In genomic region chr7:97735021-97735420, GRCm38 (mm10) we compare ENCODE assay signal across 15 mouse cellular contexts. TPM values are rescaled to one million over a fixed set of nuclear protein-coding genes. Genes with fewer than 3 reads are reported as not detected.
A peak's percentile ranks its signal among the peaks of the same experiment; 100 is the strongest.
DNase-seq lines count a peak whose midpoint lies in the region; ATAC-seq and TF ChIP-seq lines count a peak whose summit lies in the region.
"Had no signal": no experiment of that assay in that cellular context is flagged by ENCODE, and none has a peak within 500 bp of the region (broad histone marks: within the 10 kb centered on the region; RNA-seq: fewer than 3 reads in every experiment).

No protein-coding gene starts in this region.

- peaks cover 14% of the 10 kb centered on the region for H3K4me1 ChIP-seq in liver, adult 2 months (ENCODE audit: control insufficient read depth, insufficient read depth, low read length)
- H3K4me1 ChIP-seq in liver, embryonic 12.5 days = peaks cover 86% of the 10 kb centered on the region
- no peaks in the 10 kb centered on the region; the same call in 1 of the 2 replicates for H3K4me1 ChIP-seq in intestine, postnatal 0 days (replicated peaks; ENCODE audit: control insufficient read depth, insufficient read depth, low read length)
- 0 out of 2 replicates have a peak, but pooled peaks cover 5% of the 10 kb centered on the region for H3K4me1 ChIP-seq in kidney, postnatal 0 days (replicated peaks; ENCODE audit: insufficient read depth, low read length)
- peaks cover 42% of the 10 kb centered on the region for H3K4me1 ChIP-seq in liver, embryonic 16.5 days (ENCODE audit: control insufficient read depth, low read depth, low read length)

- peak overlapping the region; percentile 31 for H3K4me3 ChIP-seq in liver, adult 2 months (ENCODE audit: insufficient read depth, low read depth, low read length)
- no peak overlapping the region for H3K4me3 ChIP-seq in liver, embryonic 12.5 days
- H3K4me3 ChIP-seq in intestine, postnatal 0 days (ENCODE audit: low read depth, low read length) = peak overlapping the region; percentile 72
- no peak overlapping the region for H3K4me3 ChIP-seq in kidney, postnatal 0 days (replicated peaks; ENCODE audit: low read depth, low read length)
- H3K4me3 ChIP-seq in liver, embryonic 16.5 days (ENCODE audit: low read depth, low read length) = peak overlapping the region; percentile 36
- H3K4me3 ChIP-seq: heart, embryonic 10.5 days; hindbrain, embryonic 10.5 days; midbrain, embryonic 10.5 days had no signal

- peaks cover 8% of the 10 kb centered on the region for H3K79me2 ChIP-seq in liver, adult 2 months (ENCODE audit: control insufficient read depth, insufficient read depth, low read length)

- no peak for ATAC-seq in liver, embryonic 12.5 days
- ATAC-seq in intestine, postnatal 0 days = peak; percentile 56
- peak; percentile 61 for ATAC-seq in kidney, postnatal 0 days (replicated peaks; ENCODE audit: low FRiP score, low read depth)
- no peak for ATAC-seq in liver, embryonic 16.5 days (ENCODE audit: low read depth)
- ATAC-seq: forebrain, embryonic 14.5 days had no signal

- WGBS in liver, adult 2 months = 25% methylated on average over 8 of the region's 8 CpGs
- 81% methylated on average over 8 of the region's 8 CpGs for WGBS in liver, embryonic 12.5 days (ENCODE audit: insufficient replicate concordance)
- 43% methylated on average over 8 of the region's 8 CpGs for WGBS in intestine, postnatal 0 days
- 66% methylated on average over 8 of the region's 8 CpGs for WGBS in kidney, postnatal 0 days
- WGBS in liver, embryonic 16.5 days (ENCODE audit: insufficient replicate concordance) = 63% methylated on average over 8 of the region's 8 CpGs

- intact Hi-C loops in gastrocnemius, postnatal 14 days (cut with DNase I; ENCODE audit: low total_unique reads) = no loop called here

- no peaks in the 10 kb centered on the region for H3K27me3 ChIP-seq in liver, adult 2 months (ENCODE audit: control insufficient read depth, insufficient read depth, low read length)
- H3K27me3 ChIP-seq in liver, embryonic 12.5 days (replicated peaks) = no peaks in the 10 kb centered on the region
- H3K27me3 ChIP-seq in intestine, postnatal 0 days (replicated peaks; ENCODE audit: control insufficient read depth, insufficient read depth, low read length) = no peaks in the 10 kb centered on the region
- no peaks in the 10 kb centered on the region for H3K27me3 ChIP-seq in kidney, postnatal 0 days (ENCODE audit: insufficient read depth, low read length)
- H3K27me3 ChIP-seq in liver, embryonic 16.5 days (ENCODE audit: control insufficient read depth, insufficient read depth, low read depth, low read length) = no peaks in the 10 kb centered on the region

- H3K36me3 ChIP-seq in liver, adult 2 months (ENCODE audit: control insufficient read depth, insufficient read depth, low read length) = no peaks in the 10 kb centered on the region
- H3K36me3 ChIP-seq in liver, embryonic 12.5 days = 0 out of 2 replicates have a peak, but pooled peaks cover 6% of the 10 kb centered on the region
- no peaks in the 10 kb centered on the region for H3K36me3 ChIP-seq in intestine, postnatal 0 days (ENCODE audit: control insufficient read depth, insufficient read depth)
- H3K36me3 ChIP-seq in kidney, postnatal 0 days (ENCODE audit: insufficient read depth, low read length) = no peaks in the 10 kb centered on the region
- no peaks in the 10 kb centered on the region for H3K36me3 ChIP-seq in liver, embryonic 16.5 days (ENCODE audit: control insufficient read depth, insufficient read depth)
- H3K36me3 ChIP-seq: heart, embryonic 10.5 days; hindbrain, embryonic 10.5 days; midbrain, embryonic 10.5 days had no signal

- peak overlapping the region; percentile 73 for H3K27ac ChIP-seq in liver, adult 2 months (replicated peaks; ENCODE audit: insufficient read depth, low read depth, low read length)
- H3K27ac ChIP-seq in liver, embryonic 12.5 days = no peak overlapping the region
- H3K27ac ChIP-seq in intestine, postnatal 0 days (ENCODE audit: low read depth, low read length) = 0 out of 2 replicates have a peak overlapping the region, but pooled peaks have one; percentile 41
- no peak overlapping the region; the same call in 1 of the 2 replicates for H3K27ac ChIP-seq in kidney, postnatal 0 days
- H3K27ac ChIP-seq in liver, embryonic 16.5 days (ENCODE audit: low read length) = no peak overlapping the region
- H3K27ac ChIP-seq: gastrocnemius, adult 2 months; heart, embryonic 10.5 days; hindbrain, embryonic 10.5 days; midbrain, embryonic 10.5 days had no signal

- TF ChIP-seq CTCF in liver, adult 2 months (IDR thresholded peaks at IDR 0.05; ENCODE audit: low read depth, low read length) = no peak
- no peak for TF ChIP-seq CTCF in intestine, postnatal 0 days (IDR thresholded peaks at IDR 0.05; ENCODE audit: low read depth)
- no peak for TF ChIP-seq CTCF in kidney, postnatal 0 days (IDR thresholded peaks at IDR 0.05; ENCODE audit: low read depth)

- TF ChIP-seq POLR2A in liver, adult 2 months (IDR thresholded peaks at IDR 0.05; ENCODE audit: extremely low read depth, insufficient read depth, low read length) = no peak

- DNase-seq in liver, adult 2 months (ENCODE audit: extremely low read depth, low read depth, low spot score) = peak; percentile 81
- DNase-seq in kidney, postnatal 0 days (ENCODE audit: low spot score) = peak; percentile 33
- no peak for DNase-seq in embryo, embryonic 10.5 days (ENCODE audit: low spot score)
- DNase-seq in gastrocnemius, postnatal 14 days = no peak
- DNase-seq in layer of hippocampus, postnatal 36 days = no peak
- DNase-seq: cerebellum, adult 18-20 months; gastrocnemius, adult 2 months; left cerebral cortex, postnatal 4 days had no signal

- H3K9me3 ChIP-seq in liver, embryonic 12.5 days (replicated peaks) = no peaks in the 10 kb centered on the region
- no peaks in the 10 kb centered on the region for H3K9me3 ChIP-seq in intestine, postnatal 0 days (ENCODE audit: control insufficient read depth)
- no peaks in the 10 kb centered on the region for H3K9me3 ChIP-seq in kidney, postnatal 0 days (replicated peaks; ENCODE audit: low read length)
- no peaks in the 10 kb centered on the region for H3K9me3 ChIP-seq in liver, embryonic 16.5 days (replicated peaks; ENCODE audit: control insufficient read depth, low read length)
- H3K9me3 ChIP-seq: heart, embryonic 10.5 days; hindbrain, embryonic 10.5 days; midbrain, embryonic 10.5 days had no signal

- H3K4me2 ChIP-seq in liver, embryonic 12.5 days = no peak overlapping the region
- peak overlapping the region; percentile 91 for H3K4me2 ChIP-seq in intestine, postnatal 0 days (replicated peaks; ENCODE audit: low read depth)
- H3K4me2 ChIP-seq in kidney, postnatal 0 days (ENCODE audit: low read length) = peak overlapping the region; percentile 23
- peak overlapping the region; percentile 28; the same call in 1 of the 2 replicates for H3K4me2 ChIP-seq in liver, embryonic 16.5 days (ENCODE audit: low read depth, low read length)

- H3K9ac ChIP-seq in liver, adult 2 months (ENCODE audit: low read depth, low read length) = peak overlapping the region; percentile 58; the same call in 1 of the 2 replicates
- no peak overlapping the region for H3K9ac ChIP-seq in liver, embryonic 12.5 days
- no peak overlapping the region for H3K9ac ChIP-seq in intestine, postnatal 0 days (ENCODE audit: low read depth, low read length)
- no peak overlapping the region for H3K9ac ChIP-seq in kidney, postnatal 0 days (ENCODE audit: low read depth, low read length)
- no peak overlapping the region for H3K9ac ChIP-seq in liver, embryonic 16.5 days (ENCODE audit: low read depth, low read length)

RNA-seq across cellular contexts. Expression of gene Aqp11, which starts 3.1 kb away (rescaled TPM):
- 17.1 and 22.2 TPM in 2 replicates for total RNA-seq in liver, adult 2 months (2014; rRNA removed)
- polyA plus RNA-seq in liver, adult 2 months (2012; rRNA removed) = 36.8 and 40.2 TPM in 2 replicates
- 12.1 and 12.8 TPM in 2 replicates for polyA plus RNA-seq in liver, embryonic 12.5 days (2016; fragmentation: Nextera tagmentation; extraction: Ambion mirVana)
- polyA plus RNA-seq in intestine, postnatal 0 days (2015; fragmentation: Nextera tagmentation; extraction: Ambion mirVana) = 167 and 184 TPM in 2 replicates
- polyA plus RNA-seq in kidney, postnatal 0 days (2015; fragmentation: Nextera tagmentation; extraction: Ambion mirVana) = 36.9 and 40.9 TPM in 2 replicates
- polyA plus RNA-seq in liver, embryonic 16.5 days (2015; fragmentation: Nextera tagmentation; extraction: Ambion mirVana) = 42.6 and 49.8 TPM in 2 replicates
- total RNA-seq in gastrocnemius, postnatal 14 days (2021) = 1 to 10 TPM; 1.6 to 1.8 TPM
- 10 to 100 TPM; 40.1 to 48.2 TPM for total RNA-seq in layer of hippocampus, postnatal 36 days (2021)

RNA-seq across cellular contexts. Expression of gene Clns1a, which starts 38.6 kb away (rescaled TPM):
- 26.0 and 29.1 TPM in 2 replicates for total RNA-seq in liver, adult 2 months (2014; rRNA removed)
- polyA plus RNA-seq in liver, adult 2 months (2012; rRNA removed) = 17.1 and 21.6 TPM in 2 replicates
- polyA plus RNA-seq in liver, embryonic 12.5 days (2016; fragmentation: Nextera tagmentation; extraction: Ambion mirVana) = 120 and 129 TPM in 2 replicates
- polyA plus RNA-seq in intestine, postnatal 0 days (2015; fragmentation: Nextera tagmentation; extraction: Ambion mirVana) = 60.9 and 65.2 TPM in 2 replicates
- 142 and 149 TPM in 2 replicates for polyA plus RNA-seq in kidney, postnatal 0 days (2015; fragmentation: Nextera tagmentation; extraction: Ambion mirVana)
- polyA plus RNA-seq in liver, embryonic 16.5 days (2015; fragmentation: Nextera tagmentation; extraction: Ambion mirVana) = 50.8 and 56.1 TPM in 2 replicates
- total RNA-seq in gastrocnemius, postnatal 14 days (2021) = 10 to 100 TPM; 33.3 to 39.2 TPM
- 10 to 100 TPM; 93.2 to 97.5 TPM for total RNA-seq in layer of hippocampus, postnatal 36 days (2021)

RNA-seq across cellular contexts. Expression of gene Pak1, which starts 53.3 kb away (rescaled TPM):
- total RNA-seq in liver, adult 2 months (2014; rRNA removed) = 2.8 and 3.0 TPM in 2 replicates
- 0.73 and 1.2 TPM in 2 replicates for polyA plus RNA-seq in liver, adult 2 months (2012; rRNA removed)
- polyA plus RNA-seq in liver, embryonic 12.5 days (2016; fragmentation: Nextera tagmentation; extraction: Ambion mirVana) = 8.5 and 8.9 TPM in 2 replicates
- polyA plus RNA-seq in intestine, postnatal 0 days (2015; fragmentation: Nextera tagmentation; extraction: Ambion mirVana) = 28.8 and 32.9 TPM in 2 replicates
- 12.4 and 14.6 TPM in 2 replicates for polyA plus RNA-seq in kidney, postnatal 0 days (2015; fragmentation: Nextera tagmentation; extraction: Ambion mirVana)
- 9.3 and 10.1 TPM in 2 replicates for polyA plus RNA-seq in liver, embryonic 16.5 days (2015; fragmentation: Nextera tagmentation; extraction: Ambion mirVana)
- total RNA-seq in gastrocnemius, postnatal 14 days (2021) = 100 to 1,000 TPM; 106 to 120 TPM
- total RNA-seq in layer of hippocampus, postnatal 36 days (2021) = 100 to 1,000 TPM; 219 to 237 TPM

Comparison
In these comparisons a context has a peak if more than half of its experiments do, and no peak if none do; other contexts are left out.
1. H3K27ac ChIP-seq: peak in liver, adult 2 months (single experiment) and intestine, postnatal 0 days (single experiment); none in liver, embryonic 12.5 days (single experiment), kidney, postnatal 0 days (single experiment) and liver, embryonic 16.5 days (single experiment).
2. H3K4me3 ChIP-seq: peak in liver, adult 2 months (single experiment), intestine, postnatal 0 days (single experiment) and liver, embryonic 16.5 days (single experiment); none in liver, embryonic 12.5 days (single experiment) and kidney, postnatal 0 days (single experiment).
3. DNase-seq: peak in liver, adult 2 months (single experiment) and kidney, postnatal 0 days (single experiment); none in embryo, embryonic 10.5 days (single experiment), gastrocnemius, postnatal 14 days (single experiment) and layer of hippocampus, postnatal 36 days (0 of 2).
4. ATAC-seq: peak in intestine, postnatal 0 days (single experiment) and kidney, postnatal 0 days (single experiment); none in liver, embryonic 12.5 days (single experiment) and liver, embryonic 16.5 days (single experiment).